ENCODE assay signal across 16 mouse cellular contexts in genomic region chr7:25099581-25099980, GRCm38 (mm10). TPM values are rescaled to one million over a fixed set of nuclear protein-coding genes. Genes with fewer than 3 reads are reported as not detected.
DNase-seq lines count a peak whose midpoint lies in the region; ATAC-seq and TF ChIP-seq lines count a peak whose summit lies in the region.
"Had no signal": no experiment of that assay in that cellular context is flagged by ENCODE, and none has a peak within 500 bp of the region (broad histone marks: within the 10 kb centered on the region; RNA-seq: fewer than 3 reads in every experiment).

No protein-coding gene starts in this region.

- no peaks in the 10 kb centered on the region for H3K36me3 ChIP-seq in lung, embryonic 14.5 days (ENCODE audit: insufficient read depth)
- H3K36me3 ChIP-seq: heart, embryonic 15.5 days; limb, embryonic 10.5 days had no signal

- H3K4me1 ChIP-seq in lung, embryonic 14.5 days (ENCODE audit: insufficient read depth), result no peaks in the 10 kb centered on the region
- peaks cover 11% of the 10 kb centered on the region for H3K4me1 ChIP-seq in olfactory bulb, adult 2 months (ENCODE audit: control insufficient read depth, insufficient read depth, low read length)
- H3K4me1 ChIP-seq: heart, embryonic 15.5 days had no signal

- no peak overlapping the region for H3K4me2 ChIP-seq in lung, embryonic 14.5 days
- H3K4me2 ChIP-seq: heart, embryonic 15.5 days had no signal

- H3K9ac ChIP-seq in lung, embryonic 14.5 days, result no peak overlapping the region
- H3K9ac ChIP-seq: heart, embryonic 15.5 days had no signal

- H3K9me3 ChIP-seq in lung, embryonic 14.5 days (ENCODE audit: low read depth, low read length), result no peaks in the 10 kb centered on the region
- H3K9me3 ChIP-seq: heart, embryonic 15.5 days; limb, embryonic 10.5 days had no signal

- WGBS in lung, embryonic 14.5 days, result 47% methylated on average over 4 of the region's 4 CpGs
- 51% methylated on average over 4 of the region's 4 CpGs for WGBS in olfactory bulb, adult 2 months

- DNase-seq in frontal cortex, postnatal 14 days (ENCODE audit: low spot score in 2 of 2), result no peak
- DNase-seq in lung, embryonic 14.5 days, result peak; percentile 32
- DNase-seq in lung, postnatal 10 days, result no peak
- DNase-seq in ZHBTc4 (ENCODE audit: low read depth, low spot score), result peak; percentile 72
- no peak for DNase-seq in gastrocnemius, postnatal 10 days
- DNase-seq in gastrocnemius, postnatal 25 days, result no peak
- DNase-seq: adrenal gland, postnatal 14 days; cerebellum, adult 11-12 months; gastrocnemius, postnatal 14 days; lung, postnatal 36 days; thymus, adult 18-20 months had no signal

- no peak overlapping the region for H3K4me3 ChIP-seq in lung, embryonic 14.5 days (ENCODE audit: low read depth, low read length)
- H3K4me3 ChIP-seq in olfactory bulb, adult 2 months (ENCODE audit: insufficient read depth, low read depth, low read length), result no peak overlapping the region
- H3K4me3 ChIP-seq: heart, embryonic 15.5 days; limb, embryonic 10.5 days; myocyte had no signal

- peak; percentile 48 for TF ChIP-seq CTCF in lung, embryonic 14.5 days (IDR thresholded peaks at IDR 0.05; ENCODE audit: low read depth)
- TF ChIP-seq CTCF in olfactory bulb, adult 2 months (IDR thresholded peaks at IDR 0.05; ENCODE audit: insufficient read depth, low read depth, low read length), result no peak

- ATAC-seq in frontal cortex, adult (ENCODE audit: low TSS enrichment), result peak; percentile 46; the same call in 1 of the 2 replicates
- ATAC-seq in lung, embryonic 14.5 days (ENCODE audit: insufficient read depth), result no peak

- H3K27ac ChIP-seq in lung, embryonic 14.5 days (ENCODE audit: low read depth), result no peak overlapping the region
- peak overlapping the region; percentile 82 for H3K27ac ChIP-seq in olfactory bulb, adult 2 months (ENCODE audit: insufficient read depth, low read depth, low read length)
- H3K27ac ChIP-seq: heart, embryonic 15.5 days; limb, embryonic 10.5 days had no signal

- H3K27me3 ChIP-seq in lung, embryonic 14.5 days (ENCODE audit: insufficient read depth, low read length), result peaks cover 5% of the 10 kb centered on the region; the same call in 1 of the 2 replicates

- no peak for TF ChIP-seq POLR2A in olfactory bulb, adult 2 months (IDR thresholded peaks at IDR 0.05; ENCODE audit: insufficient read depth, low read depth, low read length)

RNA-seq across cellular contexts. Expression of gene Zfp574, which starts 27.2 kb away (rescaled TPM):
- polyA plus RNA-seq in lung, embryonic 14.5 days (2014; fragmentation: Nextera tagmentation; extraction: Ambion mirVana), result 29.9 and 30.7 TPM in 2 replicates
- not detected in 2 replicates for polyA plus RNA-seq in olfactory bulb, adult 2 months (2012; ENCODE audit: insufficient read depth, insufficient read length, low replicate concordance, missing spikeins)
- total RNA-seq in gastrocnemius, postnatal 10 days (2021), result 1 to 10 TPM; 6.9 to 9.0 TPM
- total RNA-seq in gastrocnemius, postnatal 25 days (2021), result 1 to 10 TPM; 6.1 to 6.3 TPM

RNA-seq across cellular contexts. Expression of gene Grik5, which starts 27.4 kb away (rescaled TPM):
- 6.7 and 6.8 TPM in 2 replicates for polyA plus RNA-seq in lung, embryonic 14.5 days (2014; fragmentation: Nextera tagmentation; extraction: Ambion mirVana)
- not detected in 2 replicates for polyA plus RNA-seq in olfactory bulb, adult 2 months (2012; ENCODE audit: insufficient read depth, insufficient read length, low replicate concordance, missing spikeins)
- 10 to 100 TPM in 1 of 2 experiments, 1 to 10 TPM in 1; 7.2 to 11.0 TPM for total RNA-seq in gastrocnemius, postnatal 10 days (2021)
- total RNA-seq in gastrocnemius, postnatal 25 days (2021), result 1 to 10 TPM; 2.3 to 2.7 TPM

Comparison
In these comparisons a context has a peak if more than half of its experiments do, and no peak if none do; other contexts are left out.
1. DNase-seq: peak in lung, embryonic 14.5 days (single experiment) and ZHBTc4 (single experiment); none in frontal cortex, postnatal 14 days (0 of 2), lung, postnatal 10 days (single experiment), gastrocnemius, postnatal 10 days (single experiment) and gastrocnemius, postnatal 25 days (single experiment).